In the genomic region with DNA sequence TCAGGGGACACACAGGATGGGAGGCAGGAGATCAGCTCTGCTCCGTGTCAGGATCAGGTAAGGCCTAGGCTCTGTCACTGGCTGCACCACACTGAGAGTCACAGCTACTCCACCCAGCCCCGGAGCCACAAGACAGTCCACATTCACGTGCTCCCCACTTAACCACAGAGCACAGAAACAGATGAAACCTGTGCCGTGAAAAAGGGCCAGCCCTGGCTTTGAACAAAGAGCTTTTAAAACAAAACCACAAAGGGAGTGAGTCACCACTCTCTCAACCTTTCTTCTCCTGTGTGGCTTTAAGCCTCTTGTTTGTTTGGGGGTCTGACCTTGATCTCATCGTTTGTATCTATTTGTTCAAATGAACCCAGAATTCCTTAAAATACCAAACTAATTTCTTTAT, we compare ENCODE assay signal across 18 mouse cellular contexts.
DNase-seq lines count a peak whose midpoint lies in the region; ATAC-seq lines count a peak whose summit lies in the region.
"Had no signal": no experiment of that assay in that cellular context is flagged by ENCODE, and none has a peak within 500 bp of the region (broad histone marks: within the 10 kb centered on the region; RNA-seq: fewer than 3 reads in every experiment).

No protein-coding gene starts in this region.

- ATAC-seq in granulocyte monocyte progenitor cell, adult 5-6 weeks (replicated peaks; ENCODE audit: poor library complexity, severe bottlenecking): peak; percentile 70
- peak; percentile 41; the same call in 1 of the 2 replicates for ATAC-seq in neutrophil, adult 5-6 weeks (ENCODE audit: extremely low read depth, insufficient number of reproducible peaks, low FRiP score, poor library complexity, severe bottlenecking)
- ATAC-seq in liver, embryonic 12.5 days: no peak
- ATAC-seq: intestine, embryonic 15.5 days had no signal

- WGBS in liver, embryonic 12.5 days (ENCODE audit: insufficient replicate concordance): 29% methylated on average over 5 of the region's 5 CpGs

- H3K4me3 ChIP-seq in liver, embryonic 12.5 days: no peak overlapping the region
- H3K4me3 ChIP-seq: erythroblast, embryonic 14.5 days; intestine, embryonic 15.5 days; limb, embryonic 15.5 days; lung, embryonic 15.5 days; midbrain, embryonic 12.5 days; neural tube, embryonic 13.5 days had no signal

- no peaks in the 10 kb centered on the region for H3K4me1 ChIP-seq in liver, embryonic 12.5 days
- H3K4me1 ChIP-seq: intestine, embryonic 15.5 days; limb, embryonic 15.5 days; lung, embryonic 15.5 days; midbrain, embryonic 12.5 days; neural tube, embryonic 13.5 days had no signal

- intact Hi-C loops in left cerebral cortex, postnatal 36 days (cut with DNase I): no loop called here

- H3K27ac ChIP-seq in liver, embryonic 12.5 days: no peak overlapping the region
- H3K27ac ChIP-seq: intestine, embryonic 15.5 days; limb, embryonic 15.5 days; lung, embryonic 15.5 days; midbrain, embryonic 12.5 days; neural tube, embryonic 13.5 days had no signal

- no peaks in the 10 kb centered on the region for H3K27me3 ChIP-seq in liver, embryonic 12.5 days (replicated peaks)
- H3K27me3 ChIP-seq: intestine, embryonic 15.5 days; limb, embryonic 15.5 days; lung, embryonic 15.5 days; midbrain, embryonic 12.5 days; neural tube, embryonic 13.5 days had no signal

- H3K4me2 ChIP-seq in liver, embryonic 12.5 days: no peak overlapping the region
- H3K4me2 ChIP-seq: intestine, embryonic 15.5 days; limb, embryonic 15.5 days; lung, embryonic 15.5 days; midbrain, embryonic 12.5 days; neural tube, embryonic 13.5 days had no signal

- no peak overlapping the region for H3K9ac ChIP-seq in liver, embryonic 12.5 days
- H3K9ac ChIP-seq: intestine, embryonic 15.5 days; limb, embryonic 15.5 days; lung, embryonic 15.5 days; midbrain, embryonic 12.5 days; neural tube, embryonic 13.5 days had no signal

- no peaks in the 10 kb centered on the region for H3K9me3 ChIP-seq in liver, embryonic 12.5 days (replicated peaks)
- H3K9me3 ChIP-seq: intestine, embryonic 15.5 days; limb, embryonic 15.5 days; lung, embryonic 15.5 days; midbrain, embryonic 12.5 days; neural tube, embryonic 13.5 days had no signal

- DNase-seq in 416B (ENCODE audit: low read depth) (peak; percentile 95), ES-CJ7 (ENCODE audit: low read depth, low spot score) (peak; percentile 28)
- DNase-seq in cerebellum, adult 9-11 months: no peak
- DNase-seq in left cerebral cortex, postnatal 36 days (ENCODE audit: low spot score in 2 of 2): no peak
- no peak for DNase-seq in adrenal gland, adult 8-10 months
- DNase-seq: adrenal gland, postnatal 25 days; cerebellum, adult 11-12 months; kidney, postnatal 25 days; layer of hippocampus, postnatal 36 days had no signal

- H3K36me3 ChIP-seq in liver, embryonic 12.5 days: no peaks in the 10 kb centered on the region
- H3K36me3 ChIP-seq: intestine, embryonic 15.5 days; limb, embryonic 15.5 days; lung, embryonic 15.5 days; midbrain, embryonic 12.5 days; neural tube, embryonic 13.5 days had no signal

Comparison
In these comparisons a context has a peak if more than half of its experiments do, and no peak if none do; other contexts are left out.
1. DNase-seq: peak in 416B (single experiment) and ES-CJ7 (single experiment); none in cerebellum, adult 9-11 months (single experiment), left cerebral cortex, postnatal 36 days (0 of 2) and adrenal gland, adult 8-10 months (single experiment).